Comparison of ENCODE assay signal across 21 mouse cellular contexts in genomic region chr15:97496026-97496425, GRCm38 (mm10).
DNase-seq lines count a peak whose midpoint lies in the region; ATAC-seq and TF ChIP-seq lines count a peak whose summit lies in the region.
"Had no signal": no experiment of that assay in that cellular context is flagged by ENCODE, and none has a peak within 500 bp of the region (broad histone marks: within the 10 kb centered on the region; RNA-seq: fewer than 3 reads in every experiment).

No protein-coding gene starts in this region.

- H3K36me3 ChIP-seq in midbrain, embryonic 11.5 days (ENCODE audit: control insufficient read depth, insufficient read depth, low read length) = no peaks in the 10 kb centered on the region
- H3K36me3 ChIP-seq in midbrain, embryonic 16.5 days (ENCODE audit: control insufficient read depth, insufficient read depth, low read length) = no peaks in the 10 kb centered on the region
- H3K36me3 ChIP-seq in MEL (ENCODE audit: control insufficient read depth in 1 of 2, insufficient read depth in 2 of 2, low read length in 2 of 2) = no peaks in the 10 kb centered on the region; a peak in 1 of 4 replicates
- H3K36me3 ChIP-seq: embryonic facial prominence, embryonic 15.5 days; forebrain, embryonic 10.5 days; heart, embryonic 13.5 days; hindbrain, embryonic 13.5 days had no signal

- no peak for TF ChIP-seq POLR2A in MEL (IDR thresholded peaks at IDR 0.05; ENCODE audit: control insufficient read depth in 1 of 2, insufficient read depth in 1 of 2, low read depth in 1 of 2, low read length in 2 of 2, poor library complexity in 1 of 2)

- no peaks in the 10 kb centered on the region for H3K4me1 ChIP-seq in midbrain, embryonic 11.5 days (ENCODE audit: control insufficient read depth, insufficient read depth, low read length)
- no peaks in the 10 kb centered on the region for H3K4me1 ChIP-seq in midbrain, embryonic 16.5 days (ENCODE audit: control insufficient read depth, insufficient read depth, low read length)
- no peaks in the 10 kb centered on the region for H3K4me1 ChIP-seq in MEL (ENCODE audit: control insufficient read depth in 1 of 2, insufficient read depth in 2 of 2, low read length in 2 of 2)
- H3K4me1 ChIP-seq: embryonic facial prominence, embryonic 15.5 days; forebrain, embryonic 10.5 days; heart, embryonic 13.5 days; hindbrain, embryonic 13.5 days had no signal

- no peak overlapping the region for H3K9ac ChIP-seq in midbrain, embryonic 11.5 days (ENCODE audit: low read length)
- H3K9ac ChIP-seq in midbrain, embryonic 16.5 days (ENCODE audit: low read depth, low read length) = no peak overlapping the region
- H3K9ac ChIP-seq in MEL (ENCODE audit: control insufficient read depth, low read depth, low read length, poor library complexity, severe bottlenecking) = no peak overlapping the region
- H3K9ac ChIP-seq: embryonic facial prominence, embryonic 15.5 days; heart, embryonic 13.5 days; hindbrain, embryonic 13.5 days had no signal

- DNase-seq in midbrain, embryonic 11.5 days (ENCODE audit: low spot score, missing footprints) = peak; percentile 6
- DNase-seq in B cell, adult 2 months = peak; percentile 38 to 41
- DNase-seq in MEL (ENCODE audit: low read depth, low spot score) = peak; percentile 28
- peak; percentile 13 for DNase-seq in naive thymus-derived CD4-positive, alpha-beta T cell, adult 2 months (ENCODE audit: low read depth)
- DNase-seq in left cerebral cortex, postnatal 36 days (ENCODE audit: low spot score in 2 of 2) = no peak
- DNase-seq: adrenal gland, postnatal 10 days; cerebellum, adult 11 months; cerebellum, adult 8-10 months; cerebellum, postnatal 14 days; embryo, embryonic 11 days; gastrocnemius, adult 2 months; gastrocnemius, postnatal 25 days; heart, postnatal 4 days had no signal

- no peak for ATAC-seq in midbrain, embryonic 11.5 days (ENCODE audit: low FRiP score)
- no peak for ATAC-seq in midbrain, embryonic 16.5 days
- ATAC-seq: forebrain, embryonic 14.5 days; hindbrain, postnatal 0 days had no signal

- H3K9me3 ChIP-seq in midbrain, embryonic 11.5 days (ENCODE audit: control insufficient read depth, low read length) = no peaks in the 10 kb centered on the region
- H3K9me3 ChIP-seq in midbrain, embryonic 16.5 days (replicated peaks; ENCODE audit: control insufficient read depth, low read length, poor library complexity, severe bottlenecking) = no peaks in the 10 kb centered on the region; the same call in 1 of the 2 replicates
- H3K9me3 ChIP-seq in MEL (replicated peaks; ENCODE audit: insufficient read depth, low read length) = no peaks in the 10 kb centered on the region
- H3K9me3 ChIP-seq: embryonic facial prominence, embryonic 15.5 days; hindbrain, embryonic 13.5 days had no signal

- intact Hi-C loops in left cerebral cortex, postnatal 36 days (cut with DNase I) = no loop called here

- 84% methylated on average over 3 of the region's 3 CpGs for WGBS in midbrain, embryonic 11.5 days
- WGBS in midbrain, embryonic 16.5 days = 75% methylated on average over 3 of the region's 3 CpGs

- no peak overlapping the region for H3K4me3 ChIP-seq in midbrain, embryonic 11.5 days (ENCODE audit: low read depth, low read length)
- no peak overlapping the region for H3K4me3 ChIP-seq in midbrain, embryonic 16.5 days (ENCODE audit: low read depth, low read length)
- no peak overlapping the region for H3K4me3 ChIP-seq in MEL (ENCODE audit: control insufficient read depth in 1 of 2, insufficient read depth in 1 of 2, low read depth in 2 of 2, low read length in 2 of 2)
- H3K4me3 ChIP-seq: embryonic facial prominence, embryonic 15.5 days; erythroblast, embryonic 14.5 days; forebrain, embryonic 10.5 days; gastrocnemius, adult 2 months; heart, embryonic 13.5 days; hindbrain, embryonic 13.5 days had no signal

- TF ChIP-seq EP300 in MEL (IDR thresholded peaks at IDR 0.05; ENCODE audit: low read depth in 1 of 2, low read length in 2 of 2) = no peak

- H3K27ac ChIP-seq in midbrain, embryonic 11.5 days (ENCODE audit: low read depth, low read length) = no peak overlapping the region
- H3K27ac ChIP-seq in midbrain, embryonic 16.5 days (ENCODE audit: low read length) = no peak overlapping the region
- H3K27ac ChIP-seq in MEL (ENCODE audit: control insufficient read depth, low read depth, low read length) = no peak overlapping the region
- H3K27ac ChIP-seq: embryonic facial prominence, embryonic 15.5 days; forebrain, embryonic 10.5 days; gastrocnemius, adult 2 months; heart, embryonic 13.5 days; hindbrain, embryonic 13.5 days; hindbrain, postnatal 0 days had no signal

- no peak for TF ChIP-seq CTCF in MEL (IDR thresholded peaks at IDR 0.05 in 2 of 3, conservative IDR thresholded peaks at IDR 0.05 in 1 of 3; ENCODE audit: control insufficient read depth in 1 of 3, insufficient read depth in 1 of 3, low read depth in 2 of 3, low read length in 3 of 3, poor library complexity in 1 of 3, severe bottlenecking in 1 of 3)

- H3K27me3 ChIP-seq in midbrain, embryonic 11.5 days (ENCODE audit: control insufficient read depth, insufficient read depth, low read length) = no peaks in the 10 kb centered on the region
- H3K27me3 ChIP-seq in midbrain, embryonic 16.5 days (ENCODE audit: control insufficient read depth, insufficient read depth, low read depth, low read length) = no peaks in the 10 kb centered on the region
- H3K27me3 ChIP-seq in MEL (ENCODE audit: control insufficient read depth in 1 of 2, insufficient read depth in 2 of 2, low read length in 2 of 2) = peaks cover 0 to 1% of the 10 kb centered on the region in 2 experiments; a peak in 1 of 4 replicates
- H3K27me3 ChIP-seq: embryonic facial prominence, embryonic 15.5 days; heart, embryonic 13.5 days; hindbrain, embryonic 13.5 days had no signal

- H3K79me2 ChIP-seq in MEL (ENCODE audit: control insufficient read depth, insufficient read depth, low read length, poor library complexity) = no peaks in the 10 kb centered on the region

- H3K4me2 ChIP-seq in midbrain, embryonic 11.5 days = no peak overlapping the region
- no peak overlapping the region for H3K4me2 ChIP-seq in midbrain, embryonic 16.5 days (ENCODE audit: low read length)
- H3K4me2 ChIP-seq: embryonic facial prominence, embryonic 15.5 days; heart, embryonic 13.5 days; hindbrain, embryonic 13.5 days had no signal

- TF ChIP-seq RAD21 in MEL (IDR thresholded peaks at IDR 0.05; ENCODE audit: low read depth, low read length) = no peak

TF ChIP-seq in MEL, 35 proteins besides CTCF, POLR2A, EP300 and RAD21:
- TF ChIP-seq HCFC1 (IDR thresholded peaks at IDR 0.05; ENCODE audit: low read depth, low read length) = no peak
- TF ChIP-seq POLR2AphosphoS5 (IDR thresholded peaks at IDR 0.05; ENCODE audit: borderline replicate concordance, low read depth, low read length) = no peak
- TF ChIP-seq TAL1 (IDR thresholded peaks at IDR 0.05; ENCODE audit: low read length) = no peak
- TF ChIP-seq BHLHE40 (IDR thresholded peaks at IDR 0.05; ENCODE audit: borderline replicate concordance, low read depth, low read length) = no peak
- no peak for TF ChIP-seq SMC3 (IDR thresholded peaks at IDR 0.05; ENCODE audit: low read depth, low read length)
- no peak for TF ChIP-seq SIN3A (IDR thresholded peaks at IDR 0.05; ENCODE audit: low read length)
- no peak for TF ChIP-seq MAFK (IDR thresholded peaks at IDR 0.05; ENCODE audit: borderline replicate concordance, low read depth, low read length)
- no peak for TF ChIP-seq ZKSCAN1 (IDR thresholded peaks at IDR 0.05; ENCODE audit: low read depth, low read length)
- TF ChIP-seq ZNF384 (IDR thresholded peaks at IDR 0.05; ENCODE audit: low read depth, low read length) = no peak
- TF ChIP-seq NELFE (IDR thresholded peaks at IDR 0.05; ENCODE audit: low read depth, low read length) = no peak
- TF ChIP-seq USF2 (IDR thresholded peaks at IDR 0.05; ENCODE audit: borderline replicate concordance in 1 of 2, insufficient read depth in 1 of 2, low read depth in 1 of 2, low read length in 2 of 2) = no peak
- no peak for TF ChIP-seq NRF1 (IDR thresholded peaks at IDR 0.05; ENCODE audit: insufficient read depth, low read depth, low read length, poor library complexity, severe bottlenecking)
- TF ChIP-seq RCOR1 (IDR thresholded peaks at IDR 0.05; ENCODE audit: low read depth, low read length) = no peak
- TF ChIP-seq CHD2 (IDR thresholded peaks at IDR 0.05; ENCODE audit: low read length) = no peak
TF ChIP-seq in MEL: peak in this region for 0.

Comparison
In these comparisons a context has a peak if more than half of its experiments do, and no peak if none do; other contexts are left out.
1. DNase-seq: peak in midbrain, embryonic 11.5 days (single experiment), B cell, adult 2 months (2 of 2), MEL (single experiment) and naive thymus-derived CD4-positive, alpha-beta T cell, adult 2 months (single experiment); none in left cerebral cortex, postnatal 36 days (0 of 2).